Mouse (Mus musculus): ENCODE data around the gene Trpm5. TPM values are rescaled to one million over a fixed set of nuclear protein-coding genes. Genes with fewer than 3 reads are reported as not detected.
A peak's percentile ranks its signal among the peaks of the same experiment; 100 is the strongest.

Trpm5 gene
- polyA plus RNA-seq, 1 experiment = 0.03 TPM

- no peak for TF ChIP-seq CTCF (conservative IDR thresholded peaks at IDR 0.05; ENCODE audit: insufficient read depth, insufficient read length, low read depth, low read length)
- no peak for TF ChIP-seq POLR2A (IDR thresholded peaks at IDR 0.05; ENCODE audit: low read depth, low read length)
- H3K27ac ChIP-seq (ENCODE audit: insufficient read depth, low read depth, low read length) = no peak overlapping the region
- no peaks in the 10 kb centered on the region for H3K36me3 ChIP-seq (ENCODE audit: control insufficient read depth, insufficient read depth, low read length)
- no peaks in the 10 kb centered on the region for H3K27me3 ChIP-seq (replicated peaks; ENCODE audit: control insufficient read depth, insufficient read depth, low read length)
- no peak for DNase-seq
- 71% methylated on average over 1 of the region's 1 CpGs for WGBS
- H3K4me3 ChIP-seq (ENCODE audit: insufficient read depth, low read depth, low read length) = no peak overlapping the region
- no peaks in the 10 kb centered on the region for H3K4me1 ChIP-seq (ENCODE audit: control insufficient read depth, insufficient read depth, low read length)
Measured at GRCm38 (mm10) chr7:143031816-143032215, 62.6 kb downstream of the Trpm5 start.

- no peaks in the 10 kb centered on the region for H3K36me3 ChIP-seq (ENCODE audit: control insufficient read depth, insufficient read depth, low read length)
- TF ChIP-seq CTCF (conservative IDR thresholded peaks at IDR 0.05; ENCODE audit: insufficient read depth, insufficient read length, low read depth, low read length) (no peak), POLR2A (IDR thresholded peaks at IDR 0.05; ENCODE audit: low read depth, low read length) (no peak)
- H3K27me3 ChIP-seq (replicated peaks; ENCODE audit: control insufficient read depth, insufficient read depth, low read length) = no peaks in the 10 kb centered on the region
- no peak overlapping the region for H3K4me3 ChIP-seq (ENCODE audit: insufficient read depth, low read depth, low read length)
- DNase-seq = no peak
- WGBS = 97% methylated on average over 4 of the region's 4 CpGs
- H3K27ac ChIP-seq (ENCODE audit: insufficient read depth, low read depth, low read length) = no peak overlapping the region
- H3K4me1 ChIP-seq (ENCODE audit: control insufficient read depth, insufficient read depth, low read length) = no peaks in the 10 kb centered on the region
Measured at GRCm38 (mm10) chr7:143027196-143027595, 67.2 kb downstream of the Trpm5 start.

GRCm38 (mm10) chr7:143025496-143025895 lies 68.9 kb downstream of the Trpm5 start:
- Histone ChIP-seq H3K27ac (ENCODE audit: insufficient read depth, low read depth, low read length) (no peak overlapping the region), H3K4me3 (ENCODE audit: insufficient read depth, low read depth, low read length) (no peak overlapping the region), H3K27me3 (replicated peaks; ENCODE audit: control insufficient read depth, insufficient read depth, low read length) (no peaks in the 10 kb centered on the region), H3K36me3 (ENCODE audit: control insufficient read depth, insufficient read depth, low read length) (no peaks in the 10 kb centered on the region), H3K4me1 (ENCODE audit: control insufficient read depth, insufficient read depth, low read length) (no peaks in the 10 kb centered on the region)
- DNase-seq = no peak
- TF ChIP-seq POLR2A (IDR thresholded peaks at IDR 0.05; ENCODE audit: low read depth, low read length) (no peak), CTCF (conservative IDR thresholded peaks at IDR 0.05; ENCODE audit: insufficient read depth, insufficient read length, low read depth, low read length) (no peak)
- WGBS = 96% methylated on average over 3 of the region's 3 CpGs

GRCm38 (mm10) chr7:143024293-143024692 lies 70.1 kb downstream of the Trpm5 start:
- WGBS = 93% methylated on average over 1 of the region's 1 CpGs
- TF ChIP-seq CTCF (conservative IDR thresholded peaks at IDR 0.05; ENCODE audit: insufficient read depth, insufficient read length, low read depth, low read length) (no peak), POLR2A (IDR thresholded peaks at IDR 0.05; ENCODE audit: low read depth, low read length) (no peak)
- no peak for DNase-seq

GRCm38 (mm10) chr7:143023499-143023898 lies 70.9 kb downstream of the Trpm5 start:
- H3K4me3 ChIP-seq (ENCODE audit: insufficient read depth, low read depth, low read length) = no peak overlapping the region
- H3K36me3 ChIP-seq (ENCODE audit: control insufficient read depth, insufficient read depth, low read length) = no peaks in the 10 kb centered on the region
- 90% methylated on average over 2 of the region's 2 CpGs for WGBS
- no peaks in the 10 kb centered on the region for H3K27me3 ChIP-seq (replicated peaks; ENCODE audit: control insufficient read depth, insufficient read depth, low read length)
- H3K4me1 ChIP-seq (ENCODE audit: control insufficient read depth, insufficient read depth, low read length) = no peaks in the 10 kb centered on the region
- no peak for TF ChIP-seq POLR2A (IDR thresholded peaks at IDR 0.05; ENCODE audit: low read depth, low read length)
- TF ChIP-seq CTCF (conservative IDR thresholded peaks at IDR 0.05; ENCODE audit: insufficient read depth, insufficient read length, low read depth, low read length) = no peak
- no peak for DNase-seq
- H3K27ac ChIP-seq (ENCODE audit: insufficient read depth, low read depth, low read length) = no peak overlapping the region

More at GRCm38 (mm10) chr7:143024293-143024692, 70.1 kb downstream of the Trpm5 start:
- no peaks in the 10 kb centered on the region for H3K36me3 ChIP-seq (ENCODE audit: control insufficient read depth, insufficient read depth, low read length)
- H3K4me1 ChIP-seq (ENCODE audit: control insufficient read depth, insufficient read depth, low read length) = no peaks in the 10 kb centered on the region
- no peaks in the 10 kb centered on the region for H3K27me3 ChIP-seq (replicated peaks; ENCODE audit: control insufficient read depth, insufficient read depth, low read length)
- H3K4me3 ChIP-seq (ENCODE audit: insufficient read depth, low read depth, low read length) = no peak overlapping the region
- H3K27ac ChIP-seq (ENCODE audit: insufficient read depth, low read depth, low read length) = no peak overlapping the region

- Histone ChIP-seq H3K4me3 (ENCODE audit: insufficient read depth, low read depth, low read length) (no peak overlapping the region), H3K36me3 (ENCODE audit: control insufficient read depth, insufficient read depth, low read length) (no peaks in the 10 kb centered on the region), H3K4me1 (ENCODE audit: control insufficient read depth, insufficient read depth, low read length) (no peaks in the 10 kb centered on the region), H3K27ac (ENCODE audit: insufficient read depth, low read depth, low read length) (no peak overlapping the region), H3K27me3 (replicated peaks; ENCODE audit: control insufficient read depth, insufficient read depth, low read length) (no peaks in the 10 kb centered on the region)
- 61% methylated on average over 5 of the region's 5 CpGs for WGBS
- no peak for DNase-seq
- TF ChIP-seq POLR2A (IDR thresholded peaks at IDR 0.05; ENCODE audit: low read depth, low read length) (no peak), CTCF (conservative IDR thresholded peaks at IDR 0.05; ENCODE audit: insufficient read depth, insufficient read length, low read depth, low read length) (no peak)
Measured at GRCm38 (mm10) chr7:143021356-143022164, 72.9 kb downstream of the Trpm5 start.

- Histone ChIP-seq H3K4me3 (ENCODE audit: insufficient read depth, low read depth, low read length) (no peak overlapping the region), H3K4me1 (ENCODE audit: control insufficient read depth, insufficient read depth, low read length) (no peaks in the 10 kb centered on the region), H3K36me3 (ENCODE audit: control insufficient read depth, insufficient read depth, low read length) (no peaks in the 10 kb centered on the region), H3K27ac (ENCODE audit: insufficient read depth, low read depth, low read length) (no peak overlapping the region), H3K27me3 (replicated peaks; ENCODE audit: control insufficient read depth, insufficient read depth, low read length) (no peaks in the 10 kb centered on the region)
- 84% methylated on average over 3 of the region's 3 CpGs for WGBS
- TF ChIP-seq POLR2A (IDR thresholded peaks at IDR 0.05; ENCODE audit: low read depth, low read length) (no peak), CTCF (conservative IDR thresholded peaks at IDR 0.05; ENCODE audit: insufficient read depth, insufficient read length, low read depth, low read length) (no peak)
- peak; percentile 43 for DNase-seq
Measured at GRCm38 (mm10) chr7:143020764-143021163, 73.7 kb downstream of the Trpm5 start.

Measured in kidney, adult 2 months (tissue).